Mouse (Mus musculus): ENCODE data around the gene Mki67. TPM values are rescaled to one million over a fixed set of nuclear protein-coding genes. Genes with fewer than 3 reads are reported as not detected.

The Mki67 gene
- 0.18 and 0.28 TPM in 2 replicates for polyA plus RNA-seq (2012; rRNA removed)

- DNase-seq, result peak; percentile 23
- TF ChIP-seq POLR2A (IDR thresholded peaks at IDR 0.05; ENCODE audit: low read depth, low read length) (no peak), CTCF (conservative IDR thresholded peaks at IDR 0.05; ENCODE audit: insufficient read depth, insufficient read length, low read depth, low read length) (no peak)
Measured at GRCm38 (mm10) chr7:135715642-135716444, at the start of gene Mki67. Mki67 (minus strand) TSS chr7:135716361.

GRCm38 (mm10) chr7:135763311-135763710 is 47.1 kb upstream of the Mki67 start:
- 33% methylated on average over 2 of the region's 2 CpGs for WGBS

More at GRCm38 (mm10) chr7:135715642-135716444, at the start of gene Mki67:
- H3K27me3 ChIP-seq (replicated peaks; ENCODE audit: control insufficient read depth, insufficient read depth, low read length), result no peaks in the 10 kb centered on the region
- no peaks in the 10 kb centered on the region for H3K4me1 ChIP-seq (ENCODE audit: control insufficient read depth, insufficient read depth, low read length)
- 1% methylated on average over 81 of the region's 82 CpGs for whole genome bisulfite sequencing
- H3K36me3 ChIP-seq (ENCODE audit: control insufficient read depth, insufficient read depth, low read length), result no peaks in the 10 kb centered on the region
- no peak within 1 kb of the TSS for H3K27ac ChIP-seq (ENCODE audit: insufficient read depth, low read depth, low read length)
- peak within 1 kb of the TSS; percentile 67 for H3K4me3 ChIP-seq (ENCODE audit: insufficient read depth, low read depth, low read length)

DNA sequence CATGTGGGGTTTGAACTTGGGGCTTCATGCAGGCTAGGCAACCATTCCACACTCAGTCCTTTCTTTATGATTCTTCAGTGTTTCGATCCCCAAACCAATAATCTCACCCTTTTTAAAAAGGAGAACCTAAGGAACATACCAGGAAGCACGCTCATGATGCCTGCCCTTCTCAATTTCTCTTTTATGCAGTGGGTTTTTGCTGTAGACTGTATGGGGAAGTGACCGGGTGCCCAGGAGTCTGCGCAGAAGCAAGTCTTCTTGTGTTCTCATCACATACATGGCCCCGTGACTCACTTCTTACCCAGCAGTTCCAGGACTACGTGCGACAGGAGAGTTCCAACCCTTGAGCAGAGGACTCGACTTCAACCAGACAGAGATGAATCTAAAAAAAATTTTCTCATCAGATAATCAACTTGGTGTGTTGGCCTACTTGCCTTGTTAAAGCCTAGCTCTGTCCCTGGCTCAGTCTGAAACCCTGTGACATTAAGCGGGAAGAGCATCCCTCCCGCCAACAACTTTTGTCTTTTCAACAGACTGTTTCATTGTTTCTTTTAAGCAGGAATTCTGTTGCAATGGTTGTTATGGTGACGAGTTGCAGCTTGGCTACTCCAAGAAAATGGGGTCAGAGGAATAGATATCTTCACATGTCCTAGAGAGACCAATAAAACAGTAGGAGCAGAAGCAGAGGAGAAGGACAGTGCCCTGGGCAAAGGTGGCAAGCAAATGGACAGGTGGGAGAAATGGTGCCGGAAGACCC is 42.8 kb upstream of the Mki67 start:
- no peak overlapping the region for H3K4me3 ChIP-seq (ENCODE audit: insufficient read depth, low read depth, low read length)
- 92% methylated on average over 12 of the region's 12 CpGs for WGBS
- TF ChIP-seq CTCF (conservative IDR thresholded peaks at IDR 0.05; ENCODE audit: insufficient read depth, insufficient read length, low read depth, low read length) (no peak), POLR2A (IDR thresholded peaks at IDR 0.05; ENCODE audit: low read depth, low read length) (no peak)

More at GRCm38 (mm10) chr7:135763311-135763710, 47.1 kb upstream of the Mki67 start:
- no peak overlapping the region for H3K4me3 ChIP-seq (ENCODE audit: insufficient read depth, low read depth, low read length)
- no peaks in the 10 kb centered on the region for H3K36me3 ChIP-seq (ENCODE audit: control insufficient read depth, insufficient read depth, low read length)
- no peaks in the 10 kb centered on the region for H3K27me3 ChIP-seq (replicated peaks; ENCODE audit: control insufficient read depth, insufficient read depth, low read length)
- TF ChIP-seq POLR2A (IDR thresholded peaks at IDR 0.05; ENCODE audit: low read depth, low read length), result no peak
- TF ChIP-seq CTCF (conservative IDR thresholded peaks at IDR 0.05; ENCODE audit: insufficient read depth, insufficient read length, low read depth, low read length), result no peak
- no peak overlapping the region for H3K27ac ChIP-seq (ENCODE audit: insufficient read depth, low read depth, low read length)
- DNase-seq, result peak; percentile 63
- H3K4me1 ChIP-seq (ENCODE audit: control insufficient read depth, insufficient read depth, low read length), result peaks cover 6% of the 10 kb centered on the region; the same call in 1 of the 2 replicates

GRCm38 (mm10) chr7:135758171-135758570 is 42.0 kb upstream of the Mki67 start:
- Histone ChIP-seq H3K27me3 (replicated peaks; ENCODE audit: control insufficient read depth, insufficient read depth, low read length) (no peaks in the 10 kb centered on the region), H3K36me3 (ENCODE audit: control insufficient read depth, insufficient read depth, low read length) (no peaks in the 10 kb centered on the region), H3K4me3 (ENCODE audit: insufficient read depth, low read depth, low read length) (no peak overlapping the region), H3K27ac (ENCODE audit: insufficient read depth, low read depth, low read length) (peak overlapping the region; percentile 19; the same call in 1 of the 2 replicates), H3K4me1 (ENCODE audit: control insufficient read depth, insufficient read depth, low read length) (peaks cover under 1% of the 10 kb centered on the region; the same call in 1 of the 2 replicates)
- DNase-seq, result peak; percentile 65
- 56% methylated on average over 4 of the region's 4 CpGs for WGBS
- TF ChIP-seq CTCF (conservative IDR thresholded peaks at IDR 0.05; ENCODE audit: insufficient read depth, insufficient read length, low read depth, low read length) (no peak), POLR2A (IDR thresholded peaks at IDR 0.05; ENCODE audit: low read depth, low read length) (no peak)

More for the DNA sequence above, 42.8 kb upstream of the Mki67 start:
- Histone ChIP-seq H3K27me3 (replicated peaks; ENCODE audit: control insufficient read depth, insufficient read depth, low read length) (no peaks in the 10 kb centered on the region), H3K27ac (ENCODE audit: insufficient read depth, low read depth, low read length) (no peak overlapping the region), H3K36me3 (ENCODE audit: control insufficient read depth, insufficient read depth, low read length) (no peaks in the 10 kb centered on the region), H3K4me1 (ENCODE audit: control insufficient read depth, insufficient read depth, low read length) (peaks cover 6% of the 10 kb centered on the region; the same call in 1 of the 2 replicates)
- no peak for DNase-seq

- Histone ChIP-seq H3K4me1 (ENCODE audit: control insufficient read depth, insufficient read depth, low read length) (no peaks in the 10 kb centered on the region), H3K27me3 (replicated peaks; ENCODE audit: control insufficient read depth, insufficient read depth, low read length) (no peaks in the 10 kb centered on the region), H3K27ac (ENCODE audit: insufficient read depth, low read depth, low read length) (no peak overlapping the region), H3K4me3 (ENCODE audit: insufficient read depth, low read depth, low read length) (no peak overlapping the region), H3K36me3 (ENCODE audit: control insufficient read depth, insufficient read depth, low read length) (no peaks in the 10 kb centered on the region)
- 93% methylated on average over 6 of the region's 6 CpGs for WGBS
- DNase-seq, result no peak
- no peak for TF ChIP-seq POLR2A (IDR thresholded peaks at IDR 0.05; ENCODE audit: low read depth, low read length)
- no peak for TF ChIP-seq CTCF (conservative IDR thresholded peaks at IDR 0.05; ENCODE audit: insufficient read depth, insufficient read length, low read depth, low read length)
Measured at GRCm38 (mm10) chr7:135756984-135757586, 40.9 kb upstream of the Mki67 start.

- Histone ChIP-seq H3K4me3 (ENCODE audit: insufficient read depth, low read depth, low read length) (no peak overlapping the region), H3K36me3 (ENCODE audit: control insufficient read depth, insufficient read depth, low read length) (no peaks in the 10 kb centered on the region), H3K27ac (ENCODE audit: insufficient read depth, low read depth, low read length) (no peak overlapping the region), H3K27me3 (replicated peaks; ENCODE audit: control insufficient read depth, insufficient read depth, low read length) (no peaks in the 10 kb centered on the region), H3K4me1 (ENCODE audit: control insufficient read depth, insufficient read depth, low read length) (peaks cover 12% of the 10 kb centered on the region; the same call in 1 of the 2 replicates)
- TF ChIP-seq POLR2A (IDR thresholded peaks at IDR 0.05; ENCODE audit: low read depth, low read length) (no peak), CTCF (conservative IDR thresholded peaks at IDR 0.05; ENCODE audit: insufficient read depth, insufficient read length, low read depth, low read length) (no peak)
- DNase-seq, result peak; percentile 51
- 42% methylated on average over 6 of the region's 6 CpGs for WGBS
Measured at GRCm38 (mm10) chr7:135748986-135749385, 32.8 kb upstream of the Mki67 start.

All from kidney, adult 2 months (tissue).